7 mouse cellular contexts compared by ENCODE assay signal in genomic region chr9:108305629-108306520, GRCm38 (mm10). TPM values are rescaled to one million over a fixed set of nuclear protein-coding genes. Genes with fewer than 3 reads are reported as not detected.
A peak's percentile ranks its signal among the peaks of the same experiment; 100 is the strongest.
DNase-seq lines count a peak whose midpoint lies in the region; ATAC-seq lines count a peak whose summit lies in the region.

Rhoa (plus strand) TSS chr9:108306129.
Tcta (minus strand) TSS chr9:108306160.

- H3K36me3 ChIP-seq in intestine, embryonic 16.5 days (ENCODE audit: control insufficient read depth, insufficient read depth, low read length) = peaks cover 8% of the 10 kb centered on the region; the same call in 1 of the 2 replicates
- H3K36me3 ChIP-seq in midbrain, embryonic 11.5 days (ENCODE audit: control insufficient read depth, insufficient read depth, low read length) = peaks cover 5% of the 10 kb centered on the region

- peaks cover 14% of the 10 kb centered on the region for H3K4me1 ChIP-seq in intestine, embryonic 16.5 days (ENCODE audit: control insufficient read depth, insufficient read depth, low read length)
- peaks cover 20% of the 10 kb centered on the region for H3K4me1 ChIP-seq in midbrain, embryonic 11.5 days (ENCODE audit: control insufficient read depth, insufficient read depth, low read length)

- peak within 1 kb of the TSS; percentile 100 for H3K27ac ChIP-seq in intestine, embryonic 16.5 days (ENCODE audit: low read length)
- H3K27ac ChIP-seq in midbrain, embryonic 11.5 days (ENCODE audit: low read depth, low read length) = peak within 1 kb of the TSS; percentile 99

- H3K9me3 ChIP-seq in intestine, embryonic 16.5 days (ENCODE audit: control insufficient read depth, low read length) = no peaks in the 10 kb centered on the region
- H3K9me3 ChIP-seq in midbrain, embryonic 11.5 days (ENCODE audit: control insufficient read depth, low read length) = no peaks in the 10 kb centered on the region

- intact Hi-C loops in left cerebral cortex, postnatal 36 days (cut with DNase I) = loop anchor here (1.0 to 5.0 kb wide), 2 partner anchors 41 to 211 kb away; partner anchors contain the start of genes Qrich1 and Usp4

- under 1% methylated on average over 81 of the region's 81 CpGs for WGBS in intestine, embryonic 16.5 days
- WGBS in midbrain, embryonic 11.5 days = under 1% methylated on average over 73 of the region's 81 CpGs

- peak within 1 kb of the TSS; percentile 100 for H3K9ac ChIP-seq in intestine, embryonic 16.5 days (ENCODE audit: low read depth, low read length)
- H3K9ac ChIP-seq in midbrain, embryonic 11.5 days (ENCODE audit: low read length) = peak within 1 kb of the TSS; percentile 95

- peak; percentile 99 for DNase-seq in adrenal gland, adult 8-10 months
- peak; percentile 97 for DNase-seq in embryo, embryonic 9.5 days (ENCODE audit: extremely low spot score)
- peak; percentile 91 to 96 for DNase-seq in gastrocnemius, postnatal 4 days (ENCODE audit: low spot score in 2 of 2)
- DNase-seq in left cerebral cortex, postnatal 36 days (ENCODE audit: low spot score in 2 of 2) = peak; percentile 99
- peak; percentile 100 for DNase-seq in midbrain, embryonic 11.5 days (ENCODE audit: low spot score, missing footprints)
- peak; percentile 100 for DNase-seq in skeletal muscle tissue, adult 2 months (ENCODE audit: low read depth, low spot score)

- peak; percentile 93 for ATAC-seq in intestine, embryonic 16.5 days
- peak; percentile 97 for ATAC-seq in midbrain, embryonic 11.5 days (ENCODE audit: low FRiP score)

- no peaks in the 10 kb centered on the region for H3K27me3 ChIP-seq in intestine, embryonic 16.5 days (replicated peaks; ENCODE audit: control insufficient read depth, insufficient read depth, low read length)
- H3K27me3 ChIP-seq in midbrain, embryonic 11.5 days (ENCODE audit: control insufficient read depth, insufficient read depth, low read length) = no peaks in the 10 kb centered on the region

- H3K4me2 ChIP-seq in intestine, embryonic 16.5 days (ENCODE audit: low read depth, low read length) = peak within 1 kb of the TSS; percentile 69
- peak within 1 kb of the TSS; percentile 89 for H3K4me2 ChIP-seq in midbrain, embryonic 11.5 days

- H3K4me3 ChIP-seq in intestine, embryonic 16.5 days (ENCODE audit: low read length) = peak within 1 kb of the TSS; percentile 92
- peak within 1 kb of the TSS; percentile 91 for H3K4me3 ChIP-seq in midbrain, embryonic 11.5 days (ENCODE audit: low read depth, low read length)

RNA-seq across cellular contexts. Expression of gene Rhoa, which starts in this region (rescaled TPM):
- 100 to 1,000 TPM; 307 to 342 (median 321) TPM for total RNA-seq in adrenal gland, adult 8-10 months (2022)
- 100 to 1,000 TPM; 272 TPM for total RNA-seq in gastrocnemius, postnatal 4 days (2021)
- 425 and 427 TPM in 2 replicates for polyA plus RNA-seq in intestine, embryonic 16.5 days (2015; fragmentation: Nextera tagmentation; extraction: Ambion mirVana)
- total RNA-seq in left cerebral cortex, postnatal 36 days (2021) = 100 to 1,000 TPM; 160 to 176 TPM
- polyA plus RNA-seq in midbrain, embryonic 11.5 days (2014; fragmentation: Nextera tagmentation; extraction: Ambion mirVana) = 278 and 298 TPM in 2 replicates

RNA-seq across cellular contexts. Expression of gene Tcta, which starts in this region (rescaled TPM):
- total RNA-seq in adrenal gland, adult 8-10 months (2022) = 10 to 100 TPM; 56.0 to 68.0 (median 62.2) TPM
- 10 to 100 TPM; 24.7 to 33.9 TPM for total RNA-seq in gastrocnemius, postnatal 4 days (2021)
- polyA plus RNA-seq in intestine, embryonic 16.5 days (2015; fragmentation: Nextera tagmentation; extraction: Ambion mirVana) = 40.9 and 45.1 TPM in 2 replicates
- 10 to 100 TPM; 29.2 to 41.4 TPM for total RNA-seq in left cerebral cortex, postnatal 36 days (2021)
- 30.8 and 34.6 TPM in 2 replicates for polyA plus RNA-seq in midbrain, embryonic 11.5 days (2014; fragmentation: Nextera tagmentation; extraction: Ambion mirVana)

Comparison
In these comparisons a context has a peak if more than half of its experiments do, and no peak if none do; other contexts are left out.
1. Peak in every context shown above with its lines: DNase-seq, ATAC-seq, H3K4me3 ChIP-seq and H3K27ac ChIP-seq.